Mouse (Mus musculus): Measurements from ENCODE around the gene Cacnb2. TPM values are rescaled to one million over a fixed set of nuclear protein-coding genes. Genes with fewer than 3 reads are reported as not detected.

Gene Cacnb2
- total RNA-seq (2014; rRNA removed) (28.7 and 37.5 TPM in 2 replicates), polyA plus RNA-seq (2015; fragmentation: Nextera tagmentation; extraction: Ambion mirVana) (8.1 and 10.9 TPM in 2 replicates)

DNA sequence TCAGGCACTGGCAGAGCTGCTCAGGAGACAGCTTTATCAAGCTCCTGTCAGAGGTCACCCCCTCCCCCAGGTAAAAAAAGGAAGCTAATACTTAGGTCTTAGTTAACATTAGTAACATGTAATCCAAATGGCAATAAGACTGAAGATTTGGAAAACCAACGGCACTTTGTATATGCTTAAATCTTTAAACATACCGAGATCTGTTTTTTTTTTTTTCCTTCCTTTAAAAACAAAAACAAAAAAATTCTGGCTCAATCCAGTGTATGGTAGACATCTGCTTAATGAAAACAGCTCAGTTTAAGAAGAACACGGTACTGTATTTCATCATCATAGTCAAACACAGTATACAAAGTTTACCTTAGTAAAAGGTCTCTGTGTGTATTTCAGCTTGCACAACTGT lies at the start of gene Cacnb2:
TSS of gene Cacnb2 (plus strand) at position 301 of the 400 bp plus-strand sequence.
- ATAC-seq (ENCODE audit: low FRiP score) (no peak), DNase-seq (ENCODE audit: low spot score) (no peak)
- no peaks in the 10 kb centered on the region for H3K27me3 ChIP-seq (ENCODE audit: insufficient read depth, low read length)
- peak within 1 kb of the TSS; percentile 72 for H3K4me3 ChIP-seq (ENCODE audit: low read depth, low read length)
- H3K9me3 ChIP-seq (ENCODE audit: low read length), result no peaks in the 10 kb centered on the region
- TF ChIP-seq CTCF (IDR thresholded peaks at IDR 0.05), result no peak
- H3K4me1 ChIP-seq (ENCODE audit: insufficient read depth, low read length), result no peaks in the 10 kb centered on the region
- no peaks in the 10 kb centered on the region for H3K36me3 ChIP-seq (ENCODE audit: insufficient read depth, low read length)
- no peak within 1 kb of the TSS for H3K27ac ChIP-seq (ENCODE audit: low read depth, low read length)
- WGBS, result 69% methylated on average over 3 of the region's 3 CpGs
- H3K4me2 ChIP-seq (ENCODE audit: low read depth, low read length, poor library complexity, severe bottlenecking), result peak within 1 kb of the TSS; percentile 98
- no peak within 1 kb of the TSS for H3K9ac ChIP-seq (replicated peaks; ENCODE audit: low read length, poor library complexity, severe bottlenecking)

DNA sequence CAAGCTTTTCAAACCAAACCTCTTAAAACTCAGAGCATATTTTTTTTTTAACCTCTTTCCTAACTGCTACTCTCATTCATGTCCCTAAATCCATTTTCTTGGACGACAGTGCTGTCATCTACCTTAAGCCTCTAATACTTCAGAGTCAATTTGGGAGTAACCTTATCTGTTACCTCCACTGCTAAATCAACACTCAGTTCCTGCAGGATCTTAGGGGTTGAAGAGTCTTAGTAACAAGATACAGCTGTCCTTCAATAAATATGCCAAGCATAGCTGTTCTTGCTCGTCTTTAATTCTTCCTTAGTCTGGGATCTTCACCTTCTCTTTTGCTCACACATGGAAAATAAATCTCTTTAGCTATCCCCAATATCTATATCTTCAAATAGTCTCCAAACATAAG lies 34.9 kb upstream of the Cacnb2 start:
- WGBS, result 79% methylated on average over 2 of the region's 2 CpGs
- H3K9me3 ChIP-seq (ENCODE audit: low read length), result no peaks in the 10 kb centered on the region
- H3K4me1 ChIP-seq (ENCODE audit: insufficient read depth, low read length), result no peaks in the 10 kb centered on the region
- TF ChIP-seq CTCF (IDR thresholded peaks at IDR 0.05), result no peak
- H3K9ac ChIP-seq (replicated peaks; ENCODE audit: low read length, poor library complexity, severe bottlenecking), result no peak overlapping the region
- H3K4me3 ChIP-seq (ENCODE audit: low read depth, low read length), result no peak overlapping the region
- H3K4me2 ChIP-seq (ENCODE audit: low read depth, low read length, poor library complexity, severe bottlenecking), result no peak overlapping the region
- no peaks in the 10 kb centered on the region for H3K27me3 ChIP-seq (ENCODE audit: insufficient read depth, low read length)
- H3K27ac ChIP-seq (ENCODE audit: low read depth, low read length), result no peak overlapping the region
- ATAC-seq (ENCODE audit: low FRiP score) (no peak), DNase-seq (ENCODE audit: low spot score) (no peak)
- no peaks in the 10 kb centered on the region for H3K36me3 ChIP-seq (ENCODE audit: insufficient read depth, low read length)

DNA sequence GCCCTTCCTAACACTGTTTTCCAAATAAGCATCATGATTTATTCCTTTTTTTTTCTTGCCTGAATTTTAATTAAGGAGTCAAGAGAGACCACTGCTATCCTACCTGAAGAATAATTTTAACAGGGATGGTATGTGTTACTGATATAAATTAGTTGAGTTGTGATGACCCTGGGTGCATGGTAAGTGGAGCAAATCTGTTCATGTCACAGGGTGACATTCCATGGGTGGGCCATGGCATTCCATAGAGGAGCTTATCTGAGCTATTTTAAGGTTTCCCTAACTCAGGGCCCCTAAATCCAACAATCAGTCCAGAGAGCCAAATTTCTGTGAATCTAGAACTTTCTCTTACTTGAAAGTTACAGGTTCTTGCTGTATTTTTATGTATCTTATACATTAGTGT lies 31.6 kb upstream of the Cacnb2 start:
- no peak overlapping the region for H3K4me3 ChIP-seq (ENCODE audit: low read depth, low read length)
- no peaks in the 10 kb centered on the region for H3K36me3 ChIP-seq (ENCODE audit: insufficient read depth, low read length)
- DNase-seq (ENCODE audit: low spot score) (no peak), ATAC-seq (ENCODE audit: low FRiP score) (no peak)
- no peaks in the 10 kb centered on the region for H3K4me1 ChIP-seq (ENCODE audit: insufficient read depth, low read length)
- no peak for TF ChIP-seq CTCF (IDR thresholded peaks at IDR 0.05)
- no peak overlapping the region for H3K27ac ChIP-seq (ENCODE audit: low read depth, low read length)
- no peaks in the 10 kb centered on the region for H3K9me3 ChIP-seq (ENCODE audit: low read length)
- no peak overlapping the region for H3K4me2 ChIP-seq (ENCODE audit: low read depth, low read length, poor library complexity, severe bottlenecking)
- H3K9ac ChIP-seq (replicated peaks; ENCODE audit: low read length, poor library complexity, severe bottlenecking), result no peak overlapping the region
- H3K27me3 ChIP-seq (ENCODE audit: insufficient read depth, low read length), result no peaks in the 10 kb centered on the region

DNA sequence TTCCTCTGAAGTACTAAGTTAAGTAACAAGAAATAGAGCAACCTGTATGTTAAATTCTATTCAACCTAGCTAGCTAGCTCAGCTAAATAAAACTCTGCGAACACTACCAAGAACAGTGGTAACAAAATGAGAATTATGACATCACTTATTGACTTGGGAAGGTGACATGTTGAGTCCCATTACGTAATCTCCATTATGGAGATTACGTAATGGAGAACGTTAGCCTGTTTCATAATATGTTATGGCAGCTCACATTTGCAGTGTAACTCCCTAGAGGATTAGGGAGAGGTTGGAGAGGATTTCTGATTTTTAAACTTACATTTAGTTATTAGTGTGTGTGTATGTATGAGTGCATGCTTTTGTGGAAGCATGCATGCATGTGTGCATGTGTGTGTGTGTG lies 13.3 kb upstream of the Cacnb2 start:
- no peak overlapping the region for H3K4me2 ChIP-seq (ENCODE audit: low read depth, low read length, poor library complexity, severe bottlenecking)

DNA sequence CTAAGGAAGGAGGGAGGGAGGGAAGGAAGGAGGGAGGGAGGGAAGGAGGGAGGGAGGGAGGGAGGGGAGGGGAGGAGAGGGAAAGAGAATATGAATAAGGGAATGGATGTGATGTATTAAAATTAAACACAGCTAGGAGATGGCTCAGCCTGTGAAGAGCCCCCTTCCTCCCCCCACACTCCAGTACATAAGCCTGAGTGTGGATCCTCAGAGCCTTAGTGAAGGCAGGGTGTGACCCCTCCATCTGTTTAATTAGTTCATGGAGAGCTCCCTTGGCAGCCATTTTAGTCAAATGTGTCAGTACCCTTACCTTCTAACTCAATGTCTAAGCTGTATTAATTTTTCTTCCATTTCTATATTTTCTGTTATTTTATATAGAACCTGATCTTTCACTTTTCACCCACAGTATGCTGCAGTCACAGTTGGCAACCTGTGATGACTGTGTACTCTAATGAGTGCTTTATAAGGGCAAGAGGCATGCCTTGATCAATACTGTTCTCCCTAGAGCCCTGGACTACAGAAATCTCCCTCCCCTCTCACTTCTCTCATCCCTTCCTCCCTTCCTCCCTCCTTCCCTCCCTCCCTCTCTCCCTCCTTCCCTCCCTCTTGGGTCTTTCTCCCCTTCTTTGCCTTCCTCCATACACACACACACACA lies 4.9 kb upstream of the Cacnb2 start:
- Histone ChIP-seq H3K9ac (replicated peaks; ENCODE audit: low read length, poor library complexity, severe bottlenecking) (no peak overlapping the region), H3K4me2 (ENCODE audit: low read depth, low read length, poor library complexity, severe bottlenecking) (no peak overlapping the region), H3K4me1 (ENCODE audit: insufficient read depth, low read length) (no peaks in the 10 kb centered on the region), H3K4me3 (ENCODE audit: low read depth, low read length) (no peak overlapping the region), H3K36me3 (ENCODE audit: insufficient read depth, low read length) (no peaks in the 10 kb centered on the region), H3K27me3 (ENCODE audit: insufficient read depth, low read length) (no peaks in the 10 kb centered on the region), H3K9me3 (ENCODE audit: low read length) (no peaks in the 10 kb centered on the region), H3K27ac (ENCODE audit: low read depth, low read length) (no peak overlapping the region)
- DNase-seq (ENCODE audit: low spot score) (no peak), ATAC-seq (ENCODE audit: low FRiP score) (no peak)
- TF ChIP-seq CTCF (IDR thresholded peaks at IDR 0.05), result no peak

More for the DNA sequence above, 13.3 kb upstream of the Cacnb2 start:
- H3K4me3 ChIP-seq (ENCODE audit: low read depth, low read length), result no peak overlapping the region
- WGBS, result 68% methylated on average over 4 of the region's 4 CpGs
- ATAC-seq (ENCODE audit: low FRiP score) (no peak), DNase-seq (ENCODE audit: low spot score) (no peak)
- TF ChIP-seq CTCF (IDR thresholded peaks at IDR 0.05), result no peak
- H3K27ac ChIP-seq (ENCODE audit: low read depth, low read length), result no peak overlapping the region
- H3K9me3 ChIP-seq (ENCODE audit: low read length), result no peaks in the 10 kb centered on the region
- no peak overlapping the region for H3K9ac ChIP-seq (replicated peaks; ENCODE audit: low read length, poor library complexity, severe bottlenecking)
- no peaks in the 10 kb centered on the region for H3K4me1 ChIP-seq (ENCODE audit: insufficient read depth, low read length)
- no peaks in the 10 kb centered on the region for H3K36me3 ChIP-seq (ENCODE audit: insufficient read depth, low read length)
- H3K27me3 ChIP-seq (ENCODE audit: insufficient read depth, low read length), result no peaks in the 10 kb centered on the region

DNA sequence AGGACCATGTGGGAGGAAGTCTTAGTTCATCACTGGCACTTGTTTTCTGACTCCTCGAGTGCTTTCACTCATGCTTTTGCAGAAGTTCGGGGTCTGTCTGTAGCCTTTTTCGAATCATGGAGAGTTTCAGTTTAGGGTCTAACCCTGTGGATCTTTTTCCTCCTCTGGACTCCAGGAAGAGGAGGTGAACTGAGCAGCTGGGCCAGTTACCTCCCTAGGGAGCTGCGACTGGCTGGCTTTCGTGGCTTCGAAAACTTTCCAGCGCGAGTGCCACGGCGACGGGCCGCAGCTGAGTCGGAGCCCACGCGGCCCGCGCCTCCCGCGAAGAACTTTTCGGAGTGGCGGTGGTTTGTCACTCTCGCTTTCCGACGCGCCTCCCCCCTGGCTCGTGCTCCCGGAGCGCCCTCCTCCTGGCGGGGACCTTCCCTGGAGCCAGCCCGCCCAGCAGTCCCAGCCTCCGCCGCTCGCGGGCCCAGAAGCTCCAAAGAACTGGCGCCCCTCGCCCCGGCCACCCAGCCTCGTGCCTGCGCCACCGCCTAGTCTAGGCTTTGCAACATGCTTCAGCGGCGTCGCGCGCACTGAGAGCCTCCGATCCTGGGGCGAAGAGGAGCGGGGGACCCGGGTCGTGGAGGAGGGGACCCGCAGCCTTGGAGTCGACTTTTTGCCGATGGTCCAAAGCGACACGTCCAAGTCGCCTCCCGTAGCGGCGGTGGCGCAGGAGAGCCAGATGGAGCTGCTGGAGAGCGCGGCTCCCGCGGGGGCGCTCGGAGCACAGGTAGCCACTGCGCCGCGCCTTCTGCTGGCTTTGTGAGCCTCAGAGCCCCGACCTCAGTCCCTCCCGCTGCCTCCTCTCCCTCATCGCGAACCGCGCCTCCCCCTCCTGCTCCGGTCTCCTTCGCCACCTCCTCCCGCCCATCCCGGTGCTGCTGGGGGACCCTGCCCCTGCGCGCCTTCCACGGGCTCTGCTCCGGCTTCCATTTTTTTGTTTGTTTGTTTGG lies 1.2 kb downstream of the Cacnb2 start:
- under 1% methylated on average over 71 of the region's 83 CpGs for WGBS
- Histone ChIP-seq H3K27ac (ENCODE audit: low read depth, low read length) (peak overlapping the region; percentile 27), H3K4me1 (ENCODE audit: insufficient read depth, low read length) (no peaks in the 10 kb centered on the region)

More for the DNA sequence above, 1.2 kb downstream of the Cacnb2 start:
- Histone ChIP-seq H3K4me2 (ENCODE audit: low read depth, low read length, poor library complexity, severe bottlenecking) (peak overlapping the region; percentile 98), H3K4me3 (ENCODE audit: low read depth, low read length) (peak overlapping the region; percentile 72), H3K9ac (replicated peaks; ENCODE audit: low read length, poor library complexity, severe bottlenecking) (peak overlapping the region; percentile 47), H3K9me3 (ENCODE audit: low read length) (no peaks in the 10 kb centered on the region), H3K27me3 (ENCODE audit: insufficient read depth, low read length) (no peaks in the 10 kb centered on the region), H3K36me3 (ENCODE audit: insufficient read depth, low read length) (no peaks in the 10 kb centered on the region)
- ATAC-seq (ENCODE audit: low FRiP score), result peak; percentile 86
- TF ChIP-seq CTCF (IDR thresholded peaks at IDR 0.05), result peak; percentile 41
- DNase-seq (ENCODE audit: low spot score), result peak; percentile 52

All from midbrain, postnatal 0 days (tissue).